Mouse (Mus musculus): ENCODE results near the gene Pcgf3. TPM values are rescaled to one million over a fixed set of nuclear protein-coding genes. Genes with fewer than 3 reads are reported as not detected.
"Not testable (repeated sequence)": the region's sequence is repeated elsewhere in the genome, so short reads cannot be mapped to it uniquely, and the experiment has no call there.

The Pcgf3 gene
- total RNA-seq, 2 experiments from 2014 or later = 51.8 to 56.5 TPM

- DNase-seq (ENCODE audit: low spot score in 2 of 2) = no peak
- intact Hi-C loops (cut with DNase I) = no loop called here
Measured at GRCm38 (mm10) chr5:108465131-108465891, 4.3 kb downstream of the Pcgf3 start.

GRCm38 (mm10) chr5:108466647-108467046, 5.6 kb downstream of the Pcgf3 start:
- intact Hi-C loops (cut with DNase I) = no loop called here
- no peak for DNase-seq (ENCODE audit: low spot score in 2 of 2)

DNA sequence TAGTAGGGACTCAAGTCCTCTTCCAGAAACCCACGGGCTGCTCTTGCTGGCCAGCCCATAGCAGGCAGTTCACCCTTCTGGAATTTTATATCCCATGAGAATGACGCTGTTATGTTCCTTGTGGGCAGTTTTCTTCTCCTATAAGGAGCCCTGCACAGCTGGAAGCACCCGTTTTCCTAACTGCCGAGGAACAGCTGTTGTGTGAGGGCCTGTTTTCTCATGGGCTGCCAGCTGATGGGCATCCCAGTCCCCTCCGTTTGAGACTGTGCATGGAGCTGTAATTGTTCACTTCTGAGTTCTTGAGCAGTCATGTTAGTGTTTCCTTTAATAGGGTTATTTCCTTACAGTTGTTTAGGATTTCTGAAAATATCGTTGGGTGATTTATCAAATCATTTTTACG, 8.6 kb downstream of the Pcgf3 start:
- no peak for DNase-seq (ENCODE audit: low spot score in 2 of 2)
- intact Hi-C loops (cut with DNase I) = no loop called here

DNA sequence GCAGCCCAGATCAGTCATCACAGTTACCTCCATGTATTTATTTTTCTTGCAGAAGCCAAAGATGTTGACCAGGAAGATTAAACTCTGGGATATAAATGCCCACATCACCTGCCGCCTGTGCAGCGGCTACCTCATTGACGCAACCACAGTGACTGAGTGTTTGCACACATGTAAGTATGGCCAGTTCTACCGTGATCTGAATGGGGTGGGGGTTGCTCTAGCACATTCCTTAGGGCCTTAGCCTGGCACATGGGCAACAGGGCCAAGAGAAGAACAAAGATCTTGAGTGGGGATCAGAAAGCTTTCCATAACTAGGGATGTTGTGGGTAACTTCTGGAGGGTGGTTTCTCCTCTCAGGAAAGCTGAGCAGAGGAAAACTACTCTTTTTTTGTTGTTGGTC, 12.7 kb downstream of the Pcgf3 start:
- intact Hi-C loops (cut with DNase I) = no loop called here
- DNase-seq (ENCODE audit: low spot score in 2 of 2) = no peak

- intact Hi-C loops (cut with DNase I) = no loop called here
- no peak for DNase-seq (ENCODE audit: low spot score in 2 of 2)
Measured at GRCm38 (mm10) chr5:108475977-108476376, 14.9 kb downstream of the Pcgf3 start.

- no peak for DNase-seq (ENCODE audit: low spot score in 2 of 2)
- intact Hi-C loops (cut with DNase I) = no loop called here
Measured at GRCm38 (mm10) chr5:108483006-108483405, 22.0 kb downstream of the Pcgf3 start.

DNA sequence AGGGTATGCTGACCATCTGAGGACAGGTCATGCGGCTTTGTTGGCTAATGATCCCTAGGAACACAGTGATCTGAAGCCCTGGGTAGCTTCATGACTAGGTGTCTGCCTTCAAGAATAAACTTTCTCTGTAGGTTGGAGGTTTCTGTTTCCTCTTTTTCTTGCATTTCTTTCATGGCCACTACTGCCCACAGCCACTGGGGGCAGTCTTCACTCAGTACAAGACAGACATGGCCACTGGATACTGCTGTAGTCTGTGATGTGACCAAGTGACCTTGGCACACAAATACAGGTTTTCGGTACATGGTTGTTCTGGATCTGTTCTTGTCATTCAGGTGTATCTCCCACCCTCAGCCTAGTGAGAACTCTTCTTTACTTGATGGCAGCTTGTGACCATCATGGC, 24.2 kb downstream of the Pcgf3 start:
- DNase-seq (ENCODE audit: low spot score in 2 of 2) = no peak

DNA sequence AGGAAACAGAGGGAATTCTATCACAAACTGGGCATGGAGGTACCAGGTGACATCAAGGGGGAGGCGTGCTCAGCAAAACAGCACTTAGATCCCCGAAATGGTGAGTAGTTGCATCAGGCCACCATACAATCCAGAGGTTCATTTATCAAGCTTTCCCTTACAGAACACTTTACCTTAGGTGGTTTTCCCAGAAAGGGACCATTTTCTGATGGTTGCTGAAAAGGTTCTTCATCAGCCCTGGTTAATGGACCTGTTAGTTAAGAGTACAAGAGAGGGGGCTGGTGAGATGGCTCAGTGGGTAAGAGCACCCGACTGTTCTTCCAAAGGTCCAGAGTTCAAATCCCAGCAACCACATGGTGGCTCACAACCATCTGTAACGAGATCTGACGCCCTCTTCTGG, 25.1 kb downstream of the Pcgf3 start:
- intact Hi-C loops (cut with DNase I); DNase-seq (ENCODE audit: low spot score in 2 of 2): not testable (repeated sequence)

More for the DNA sequence above, 24.2 kb downstream of the Pcgf3 start:
- intact Hi-C loops (cut with DNase I) = no loop called here

DNA sequence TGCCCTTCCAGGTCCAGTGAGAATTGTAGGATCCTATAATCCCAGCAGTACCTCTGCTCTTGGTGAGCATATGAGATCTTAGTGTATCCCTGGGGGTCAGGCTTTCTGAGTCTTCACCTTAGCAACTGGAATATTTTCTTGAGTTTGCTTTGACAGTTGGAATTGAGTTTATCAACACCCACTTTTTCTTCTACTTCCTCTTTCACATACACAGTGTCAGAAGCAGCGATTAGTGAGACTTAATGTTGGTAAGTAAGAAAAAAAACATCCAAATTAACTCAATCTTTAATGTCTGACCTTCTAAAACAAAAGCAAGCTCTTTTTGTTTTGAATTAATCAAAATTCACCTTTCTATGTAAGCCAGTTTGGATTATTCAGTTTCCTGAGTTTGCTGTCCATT, 40.5 kb downstream of the Pcgf3 start:
- DNase-seq (ENCODE audit: low spot score in 2 of 2) = no peak
- intact Hi-C loops (cut with DNase I) = no loop called here

- intact Hi-C loops (cut with DNase I) = no loop called here
- no peak for DNase-seq (ENCODE audit: low spot score in 2 of 2)
Measured at GRCm38 (mm10) chr5:108502286-108502685, 41.3 kb downstream of the Pcgf3 start.

GRCm38 (mm10) chr5:108515581-108516361, 54.7 kb downstream of the Pcgf3 start:
- no peak for DNase-seq (ENCODE audit: low spot score in 2 of 2)
- intact Hi-C loops (cut with DNase I) = no loop called here

- DNase-seq (ENCODE audit: low spot score in 2 of 2) = no peak
- intact Hi-C loops (cut with DNase I) = no loop called here
Measured at GRCm38 (mm10) chr5:108516655-108517054, 55.6 kb downstream of the Pcgf3 start.

GRCm38 (mm10) chr5:108518106-108518885, 57.3 kb downstream of the Pcgf3 start:
- intact Hi-C loops (cut with DNase I) = no loop called here
- DNase-seq (ENCODE audit: low spot score in 2 of 2) = no peak

- intact Hi-C loops (cut with DNase I) = no loop called here
- no peak for DNase-seq (ENCODE audit: low spot score in 2 of 2)
Measured at GRCm38 (mm10) chr5:108518951-108519350, 57.9 kb downstream of the Pcgf3 start.

GRCm38 (mm10) chr5:108520153-108520552, 59.1 kb downstream of the Pcgf3 start:
- intact Hi-C loops (cut with DNase I) = no loop called here
- no peak for DNase-seq (ENCODE audit: low spot score in 2 of 2)

DNA sequence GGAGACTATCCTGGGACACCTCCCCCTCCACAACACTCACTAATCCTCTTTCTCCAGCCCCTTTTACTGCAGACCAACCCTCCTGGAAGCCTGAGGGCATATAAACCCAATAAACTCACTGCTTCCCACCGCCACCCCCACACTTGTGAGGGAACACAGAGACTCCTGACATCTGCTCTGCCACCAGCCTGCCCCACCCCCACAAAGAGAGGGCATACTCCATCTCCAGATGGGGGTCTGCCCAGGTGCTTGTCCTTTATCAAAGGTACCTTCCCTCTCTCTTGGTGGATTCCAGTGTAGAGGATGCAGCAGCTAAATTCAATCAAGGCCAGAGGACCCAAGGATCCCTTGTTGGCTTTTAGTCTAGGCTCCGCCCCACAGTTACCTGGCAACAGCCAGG, 60.0 kb downstream of the Pcgf3 start:
- intact Hi-C loops (cut with DNase I) = no loop called here
- DNase-seq (ENCODE audit: low spot score in 2 of 2) = no peak

DNA sequence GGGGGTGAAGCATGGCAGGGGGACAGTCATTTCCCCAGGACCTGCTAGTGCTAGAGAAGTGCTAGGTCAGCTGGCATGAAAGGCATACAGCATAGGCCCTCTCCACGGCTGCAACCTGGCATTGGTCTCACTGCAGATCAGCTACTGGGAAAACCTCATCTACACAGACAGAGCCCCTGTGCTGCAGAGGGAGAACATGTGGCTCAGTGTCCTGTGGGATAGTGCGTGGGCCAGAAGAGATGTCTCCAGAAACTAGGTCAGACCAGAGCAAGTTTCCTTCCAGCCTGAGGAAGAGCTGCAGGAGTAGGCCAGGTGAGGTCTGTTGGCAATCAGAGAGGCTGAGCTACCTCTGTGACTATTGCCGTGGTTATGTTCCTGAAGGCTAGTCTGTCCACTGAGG, 60.9 kb downstream of the Pcgf3 start:
- intact Hi-C loops (cut with DNase I) = no loop called here
- no peak for DNase-seq (ENCODE audit: low spot score in 2 of 2)

DNA sequence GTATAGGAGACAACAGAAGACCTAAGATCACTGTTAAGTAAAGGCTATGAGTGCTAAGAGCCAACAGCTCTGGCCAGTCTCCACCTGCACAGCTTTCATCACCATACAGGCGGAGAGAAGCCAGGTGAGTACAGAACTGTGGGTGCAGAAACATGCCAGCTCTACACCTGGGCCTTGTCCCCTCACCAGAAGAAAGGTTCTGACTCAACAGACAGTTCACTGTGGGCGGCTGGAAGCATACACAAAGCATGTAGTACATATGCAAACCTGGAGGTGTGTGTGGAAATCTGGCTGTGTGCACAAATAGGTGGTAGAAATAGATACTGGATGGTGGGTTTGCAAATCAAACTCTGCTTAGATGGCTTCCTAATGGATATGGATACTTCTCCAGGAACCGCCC, 61.6 kb downstream of the Pcgf3 start:
- intact Hi-C loops (cut with DNase I) = no loop called here
- no peak for DNase-seq (ENCODE audit: low spot score in 2 of 2)

DNA sequence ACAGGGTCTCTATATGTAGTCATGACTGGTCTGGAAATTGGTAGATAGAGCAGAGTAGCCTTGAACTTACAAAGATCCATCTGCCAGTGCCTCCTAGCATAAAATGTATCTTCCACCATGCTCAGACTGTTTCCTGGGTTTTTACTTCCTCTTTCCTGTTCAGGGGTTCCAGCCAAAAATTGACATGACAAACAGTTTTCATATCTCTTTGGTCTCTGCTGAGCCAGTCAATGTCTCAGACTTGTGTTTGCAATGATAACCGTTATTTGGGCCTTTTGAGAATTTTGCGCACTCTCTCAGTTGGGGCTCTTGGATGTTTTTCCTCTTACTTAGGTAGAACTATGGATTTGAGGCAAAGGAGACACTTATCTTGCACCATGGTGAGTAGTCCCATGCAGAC, 73.2 kb downstream of the Pcgf3 start:
- no peak for DNase-seq (ENCODE audit: low spot score in 2 of 2)
- intact Hi-C loops (cut with DNase I) = no loop called here

DNA sequence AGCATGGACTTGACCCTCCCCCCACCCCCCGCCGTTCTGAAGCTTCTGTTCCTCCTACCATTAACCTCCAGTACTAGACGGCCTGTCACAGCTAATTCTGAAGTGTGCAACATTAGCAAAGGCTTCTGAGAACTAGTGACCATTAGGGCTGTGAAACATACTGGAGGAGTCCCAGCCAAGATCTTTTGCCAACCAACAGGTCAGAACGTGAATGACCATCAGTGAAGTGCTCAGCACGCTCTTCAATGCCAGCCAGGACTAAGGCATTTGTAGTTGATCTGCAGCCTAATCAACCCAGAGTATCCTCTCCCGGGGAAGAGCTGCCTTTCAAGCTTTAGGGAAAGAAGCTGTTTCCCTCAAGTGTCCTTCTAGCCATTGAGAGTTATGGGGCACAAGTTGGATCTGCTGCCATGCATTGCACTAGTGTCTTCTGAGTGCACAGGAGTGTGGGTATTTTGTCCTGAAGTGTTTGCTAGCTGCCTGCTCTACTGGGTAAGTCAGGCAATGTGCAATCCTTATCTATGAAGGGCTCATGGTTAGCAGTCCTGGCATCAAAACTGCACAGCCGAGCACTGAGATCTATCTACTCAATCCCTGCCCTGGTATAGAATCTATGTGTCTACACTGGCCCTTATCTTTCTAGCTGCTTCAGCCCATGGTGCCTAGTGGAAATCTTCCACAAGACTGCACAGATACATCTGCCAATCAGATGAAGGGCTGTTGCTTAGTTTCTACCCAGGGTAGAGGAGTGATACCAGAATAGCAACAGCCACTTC, 82.7 kb downstream of the Pcgf3 start:
- intact Hi-C loops (cut with DNase I) = no loop called here
- DNase-seq (ENCODE audit: low spot score in 2 of 2) = no peak

All from left cerebral cortex, postnatal 36 days (tissue).